Mouse (Mus musculus): Measurements from ENCODE around the gene Hyal1.
A peak's percentile ranks its signal among the peaks of the same experiment; 100 is the strongest.
"Not testable (repeated sequence)": the region's sequence is repeated elsewhere in the genome, so short reads cannot be mapped to it uniquely, and the experiment has no call there.

Hyal1 gene

GRCm38 (mm10) chr9:107571534-107572326 lies 5.0 kb upstream of the Hyal1 start:
- DNase-seq (ENCODE audit: low spot score): no peak

- DNase-seq (ENCODE audit: low spot score): no peak
Measured at GRCm38 (mm10) chr9:107572327-107572662, 4.4 kb upstream of the Hyal1 start.

GRCm38 (mm10) chr9:107573774-107574173 lies 3.0 kb upstream of the Hyal1 start:
- DNase-seq (ENCODE audit: low spot score): not testable (repeated sequence)

- no peak for DNase-seq (ENCODE audit: low spot score)
Measured at GRCm38 (mm10) chr9:107575579-107576356, 959 bp upstream of the Hyal1 start.

GRCm38 (mm10) chr9:107577871-107578270 lies 1.1 kb downstream of the Hyal1 start:
- no peak for DNase-seq (ENCODE audit: low spot score)

GRCm38 (mm10) chr9:107578587-107578986 lies 1.9 kb downstream of the Hyal1 start, which contains the start of gene Naa80:
Naa80 (plus strand) TSS chr9:107578887.
- DNase-seq (ENCODE audit: low spot score): no peak

GRCm38 (mm10) chr9:107579023-107579900 lies 2.5 kb downstream of the Hyal1 start:
- DNase-seq (ENCODE audit: low spot score): no peak

GRCm38 (mm10) chr9:107580501-107581317 lies 4.0 kb downstream of the Hyal1 start, which contains the start of gene Hyal3:
Hyal3 (plus strand) TSS chr9:107580818.
- peak; percentile 63 for DNase-seq (ENCODE audit: low spot score)

GRCm38 (mm10) chr9:107581584-107581983 lies 4.9 kb downstream of the Hyal1 start:
- no peak for DNase-seq (ENCODE audit: low spot score)

- no peak for DNase-seq (ENCODE audit: low spot score)
Measured at GRCm38 (mm10) chr9:107582509-107583062, 5.9 kb downstream of the Hyal1 start.

GRCm38 (mm10) chr9:107583174-107583573 lies 6.4 kb downstream of the Hyal1 start:
- DNase-seq (ENCODE audit: low spot score): no peak

- no peak for DNase-seq (ENCODE audit: low spot score)
Measured at GRCm38 (mm10) chr9:107586504-107586903, 9.8 kb downstream of the Hyal1 start.

GRCm38 (mm10) chr9:107586974-107587832 lies 10.5 kb downstream of the Hyal1 start, which contains the start of gene Ifrd2:
Ifrd2 (plus strand) TSS chr9:107587642.
- peak; percentile 85 for DNase-seq (ENCODE audit: low spot score)

- DNase-seq (ENCODE audit: low spot score): no peak
Measured at GRCm38 (mm10) chr9:107587833-107588639, 11.3 kb downstream of the Hyal1 start.

- DNase-seq (ENCODE audit: low spot score): no peak
Measured at GRCm38 (mm10) chr9:107590058-107590772, 13.5 kb downstream of the Hyal1 start.

GRCm38 (mm10) chr9:107590773-107591060 lies 14.0 kb downstream of the Hyal1 start:
- no peak for DNase-seq (ENCODE audit: low spot score)

GRCm38 (mm10) chr9:107593101-107593976 lies 16.6 kb downstream of the Hyal1 start:
- DNase-seq (ENCODE audit: low spot score): no peak
